Mouse (Mus musculus) embryonic facial prominence, embryonic 15.5 days (tissue): ENCODE data around the gene Naa35. TPM values are rescaled to one million over a fixed set of nuclear protein-coding genes. Genes with fewer than 3 reads are reported as not detected.

Experiments
- ATAC-seq: fragments of 200-750 bp; cut with Nextera tagmentation; 2 replicates; pipeline ENCODE4 v1.8.0; 2017; ENCODE audit warnings: low read depth, moderate TSS enrichment; ENCODE audit not compliant: insufficient number of reproducible peaks, low FRiP score, low TSS enrichment
- H3K27ac ChIP-seq: fragments of 300-500 bp; sonication (generic); replicated peaks from 2 replicates; pipeline ENCODE4 v1.5.1; 2015; ENCODE audit warnings: mild to moderate bottlenecking, inconsistent platforms
- H3K27me3 ChIP-seq: fragments of 300-500 bp; sonication (generic); 2 replicates; pipeline ENCODE4 v1.6.1; 2015; ENCODE audit warnings: inconsistent platforms
- H3K36me3 ChIP-seq: fragments of 300-500 bp; sonication (generic); 2 replicates; pipeline ENCODE4 v1.6.1; 2015; ENCODE audit warnings: mild to moderate bottlenecking, inconsistent platforms
- H3K4me1 ChIP-seq: fragments of 300-500 bp; sonication (generic); 2 replicates; pipeline ENCODE4 v1.6.1; 2015; ENCODE audit warnings: inconsistent platforms
- H3K4me2 ChIP-seq: fragments of 300-500 bp; sonication (generic); replicated peaks from 2 replicates; pipeline ENCODE4 v1.6.1; 2015; ENCODE audit warnings: mild to moderate bottlenecking, inconsistent platforms
- H3K4me3 ChIP-seq: fragments of 300-500 bp; sonication (generic); replicated peaks from 2 replicates; pipeline ENCODE4 v1.5.1; 2015; ENCODE audit warnings: mild to moderate bottlenecking, inconsistent platforms
- H3K9ac ChIP-seq: fragments of 300-500 bp; sonication (generic); 2 replicates; pipeline ENCODE4 v1.6.1; 2015; ENCODE audit warnings: inconsistent platforms
- H3K9me3 ChIP-seq: fragments of 300-500 bp; sonication (generic); replicated peaks from 2 replicates; pipeline ENCODE4 v1.6.1; 2016; ENCODE audit warnings: inconsistent platforms
- WGBS: fragments of 180-500 bp; shearing (Covaris S2); methylation state at CpG from one replicate; pipeline ENCODE4 v1.1.7; 2015; 5-methylcytosine and 5-hydroxymethylcytosine counted together
- polyA plus RNA-seq: library from polyadenylated mRNA; unstranded; fragments of >200 nt; fragmentation: Nextera tagmentation; extraction: Ambion mirVana; gene quantifications from 2 replicates; pipeline ENCODE4 v1.2.1, GENCODE M21; 2015

Gene Naa35
- polyA plus RNA-seq, 1 experiment from 2014 or later, result 92.9 TPM

GRCm38 (mm10) chr13:59639368-59640177, 54.5 kb downstream of the Naa35 start:
- Histone ChIP-seq H3K27me3 (no peaks in the 10 kb centered on the region), H3K9me3 (no peaks in the 10 kb centered on the region), H3K9ac (no peak overlapping the region), H3K4me1 (no peaks in the 10 kb centered on the region), H3K4me3 (no peak overlapping the region), H3K4me2 (no peak overlapping the region), H3K36me3 (peaks cover 45% of the 10 kb centered on the region; the same call in 1 of the 2 replicates), H3K27ac (no peak overlapping the region)
- ATAC-seq, result no peak
- WGBS, result 80% methylated on average over 16 of the region's 16 CpGs

- Histone ChIP-seq H3K27me3 (no peaks in the 10 kb centered on the region), H3K4me3 (no peak overlapping the region), H3K9ac (no peak overlapping the region), H3K36me3 (peaks cover 43% of the 10 kb centered on the region; the same call in 1 of the 2 replicates), H3K9me3 (no peaks in the 10 kb centered on the region), H3K4me2 (no peak overlapping the region), H3K4me1 (no peaks in the 10 kb centered on the region), H3K27ac (no peak overlapping the region)
- 84% methylated on average over 6 of the region's 6 CpGs for WGBS
- ATAC-seq, result no peak
Measured at GRCm38 (mm10) chr13:59640178-59640440, 55.0 kb downstream of the Naa35 start.

DNA sequence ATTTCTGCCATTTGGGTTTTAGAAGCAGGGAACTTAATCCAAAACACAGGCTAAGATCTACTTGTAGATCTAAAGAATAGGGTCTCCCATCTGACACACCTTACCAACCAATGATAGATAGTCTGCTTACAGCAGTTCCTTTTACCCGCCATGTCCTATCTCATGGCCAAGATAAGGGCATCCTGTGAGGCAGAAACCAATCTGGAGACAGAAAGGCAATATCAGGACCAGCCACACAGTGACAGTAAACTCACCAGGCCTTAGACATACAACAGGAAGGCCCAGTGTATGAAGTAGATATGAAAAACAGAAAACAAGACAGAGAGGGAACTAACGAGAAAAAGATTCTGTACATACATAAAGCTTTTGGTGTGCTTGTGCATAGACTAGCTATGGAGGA, 57.8 kb downstream of the Naa35 start:
- H3K27ac ChIP-seq, result no peak overlapping the region
- peaks cover 18% of the 10 kb centered on the region; the same call in 1 of the 2 replicates for H3K36me3 ChIP-seq
- WGBS, result 89% methylated on average over 2 of the region's 2 CpGs
- no peak overlapping the region for H3K9ac ChIP-seq
- peaks cover 12% of the 10 kb centered on the region for H3K4me1 ChIP-seq
- H3K4me3 ChIP-seq, result no peak overlapping the region
- H3K9me3 ChIP-seq, result no peaks in the 10 kb centered on the region
- H3K27me3 ChIP-seq, result no peaks in the 10 kb centered on the region
- no peak for ATAC-seq
- H3K4me2 ChIP-seq, result no peak overlapping the region

DNA sequence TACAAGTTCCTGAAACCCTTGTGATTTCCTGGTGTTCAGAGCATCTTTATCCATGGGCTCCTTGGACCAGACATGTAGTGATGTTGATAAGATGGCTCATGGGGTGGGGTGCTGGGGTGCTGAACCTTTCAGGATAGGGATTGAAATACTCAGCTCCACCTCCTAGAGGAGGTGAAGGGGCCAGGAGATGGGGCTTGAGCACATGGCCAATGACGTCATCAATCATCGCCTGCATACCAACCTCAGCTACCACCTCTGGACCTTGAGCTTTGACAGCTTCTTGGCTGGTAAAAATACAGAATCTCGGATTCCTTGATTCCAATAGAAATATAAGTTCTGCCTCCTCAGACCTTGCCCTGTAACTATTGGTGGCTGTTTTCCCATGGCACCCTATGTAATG, 60.4 kb downstream of the Naa35 start:
- H3K9me3 ChIP-seq, result no peaks in the 10 kb centered on the region
- H3K4me2 ChIP-seq, result no peak overlapping the region
- H3K27me3 ChIP-seq, result no peaks in the 10 kb centered on the region
- no peak overlapping the region for H3K4me3 ChIP-seq
- no peak for ATAC-seq
- 90% methylated on average over 3 of the region's 3 CpGs for WGBS
- H3K27ac ChIP-seq, result no peak overlapping the region
- H3K36me3 ChIP-seq, result peaks cover 18% of the 10 kb centered on the region; the same call in 1 of the 2 replicates
- peaks cover 12% of the 10 kb centered on the region for H3K4me1 ChIP-seq
- H3K9ac ChIP-seq, result no peak overlapping the region

GRCm38 (mm10) chr13:59646674-59647244, 61.7 kb downstream of the Naa35 start:
- peak; percentile 49 for ATAC-seq
- Histone ChIP-seq H3K4me2 (no peak overlapping the region), H3K27ac (no peak overlapping the region), H3K36me3 (peaks cover 9% of the 10 kb centered on the region; the same call in 1 of the 2 replicates), H3K27me3 (no peaks in the 10 kb centered on the region), H3K4me3 (no peak overlapping the region), H3K4me1 (peaks cover 18% of the 10 kb centered on the region), H3K9ac (no peak overlapping the region), H3K9me3 (no peaks in the 10 kb centered on the region)
- 54% methylated on average over 11 of the region's 11 CpGs for WGBS

DNA sequence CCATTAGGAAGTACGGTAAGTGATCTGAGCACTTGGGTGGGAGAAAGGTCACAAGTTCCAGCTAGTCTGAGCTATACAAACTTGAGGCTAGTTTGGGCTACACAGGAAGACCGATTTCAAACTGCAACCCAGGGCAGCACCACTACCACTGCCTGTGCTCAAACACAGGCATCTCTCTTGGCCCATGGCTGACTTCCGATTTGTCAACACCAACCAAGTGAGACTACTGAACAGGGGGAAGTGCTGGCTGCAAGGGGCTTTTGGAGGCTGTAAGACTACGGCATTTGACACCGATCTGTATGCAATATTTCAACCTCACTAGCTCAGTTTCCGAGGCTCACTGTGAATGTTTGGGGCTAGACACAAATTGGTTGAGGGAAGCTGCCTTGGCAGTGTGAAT, 62.4 kb downstream of the Naa35 start:
- WGBS, result 80% methylated on average over 6 of the region's 6 CpGs
- Histone ChIP-seq H3K4me2 (no peak overlapping the region), H3K36me3 (peaks cover 9% of the 10 kb centered on the region; the same call in 1 of the 2 replicates)

GRCm38 (mm10) chr13:59648598-59648997, 63.5 kb downstream of the Naa35 start:
- Histone ChIP-seq H3K4me3 (no peak overlapping the region), H3K9ac (no peak overlapping the region), H3K36me3 (peaks cover 9% of the 10 kb centered on the region; the same call in 1 of the 2 replicates), H3K4me1 (peaks cover 31% of the 10 kb centered on the region), H3K27me3 (no peaks in the 10 kb centered on the region), H3K4me2 (no peak overlapping the region), H3K9me3 (no peaks in the 10 kb centered on the region), H3K27ac (no peak overlapping the region)
- 82% methylated on average over 6 of the region's 6 CpGs for WGBS
- no peak for ATAC-seq

More for the DNA sequence above, 62.4 kb downstream of the Naa35 start:
- Histone ChIP-seq H3K9me3 (no peaks in the 10 kb centered on the region), H3K4me1 (peaks cover 21% of the 10 kb centered on the region), H3K27me3 (no peaks in the 10 kb centered on the region), H3K4me3 (no peak overlapping the region), H3K9ac (no peak overlapping the region), H3K27ac (no peak overlapping the region)
- ATAC-seq, result no peak

GRCm38 (mm10) chr13:59649781-59650180, 64.7 kb downstream of the Naa35 start:
- Histone ChIP-seq H3K27me3 (no peaks in the 10 kb centered on the region), H3K9ac (no peak overlapping the region), H3K4me2 (no peak overlapping the region), H3K4me3 (no peak overlapping the region), H3K27ac (no peak overlapping the region), H3K36me3 (peaks cover 8% of the 10 kb centered on the region; the same call in 1 of the 2 replicates), H3K9me3 (no peaks in the 10 kb centered on the region), H3K4me1 (peaks cover 31% of the 10 kb centered on the region)
- ATAC-seq, result no peak
- 69% methylated on average over 5 of the region's 5 CpGs for WGBS

DNA sequence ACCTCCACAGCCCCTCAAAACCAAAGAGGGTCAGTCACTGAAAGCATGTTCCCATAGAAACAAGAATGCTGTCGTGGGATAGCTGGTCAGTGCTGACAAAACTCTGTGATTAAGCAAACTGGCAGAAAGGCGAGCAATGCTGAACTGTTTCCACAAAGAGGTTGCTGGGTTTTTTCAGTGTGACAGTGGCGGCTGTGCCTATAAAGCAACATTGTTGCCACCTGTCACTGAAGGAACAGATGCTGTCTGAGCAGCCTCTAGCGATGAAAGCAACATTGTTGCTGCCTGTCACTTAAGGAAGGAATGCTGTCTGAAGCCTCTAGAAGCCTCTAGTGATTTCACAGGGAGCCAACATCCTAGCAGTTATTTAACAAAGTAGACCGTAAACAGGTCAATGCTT, 67.6 kb downstream of the Naa35 start:
- H3K27ac ChIP-seq, result 0 out of 2 replicates have a peak overlapping the region, but pooled peaks have one; percentile 39
- H3K4me1 ChIP-seq, result peaks cover 24% of the 10 kb centered on the region
- ATAC-seq, result no peak
- H3K9me3 ChIP-seq, result no peaks in the 10 kb centered on the region
- no peaks in the 10 kb centered on the region for H3K27me3 ChIP-seq
- no peak overlapping the region for H3K4me2 ChIP-seq
- WGBS, result 58% methylated on average over 5 of the region's 5 CpGs
- no peak overlapping the region for H3K9ac ChIP-seq
- H3K36me3 ChIP-seq, result peaks cover 6% of the 10 kb centered on the region; the same call in 1 of the 2 replicates
- no peak overlapping the region for H3K4me3 ChIP-seq

GRCm38 (mm10) chr13:59653136-59653535, 68.1 kb downstream of the Naa35 start:
- Histone ChIP-seq H3K4me2 (no peak overlapping the region), H3K4me1 (peaks cover 24% of the 10 kb centered on the region), H3K27ac (0 out of 2 replicates have a peak overlapping the region, but pooled peaks have one; percentile 39), H3K27me3 (no peaks in the 10 kb centered on the region), H3K4me3 (no peak overlapping the region), H3K36me3 (peaks cover 6% of the 10 kb centered on the region; the same call in 1 of the 2 replicates), H3K9ac (no peak overlapping the region), H3K9me3 (no peaks in the 10 kb centered on the region)
- WGBS, result 65% methylated on average over 3 of the region's 3 CpGs
- no peak; the same call in 1 of the 2 replicates for ATAC-seq

DNA sequence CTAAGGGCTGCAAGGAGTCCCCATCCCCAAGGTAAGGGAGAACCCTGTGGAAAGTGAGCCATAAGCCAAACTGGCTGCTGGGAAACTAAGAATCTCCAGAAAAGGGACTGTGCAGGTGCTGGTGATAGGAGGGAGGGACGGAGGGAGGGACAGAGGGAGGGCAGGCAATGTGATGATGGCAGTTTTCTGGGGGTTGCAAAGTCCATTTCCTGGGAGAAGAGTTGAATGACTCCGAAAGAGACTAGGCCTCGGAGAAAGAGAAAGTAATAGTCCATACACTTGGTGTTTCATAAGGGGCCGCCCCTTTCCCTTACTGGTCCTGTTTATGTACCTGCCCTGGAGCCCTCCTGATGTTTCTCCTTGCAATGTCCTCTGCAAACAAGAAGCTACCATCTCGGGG, 69.4 kb downstream of the Naa35 start:
- no peak overlapping the region for H3K9ac ChIP-seq
- WGBS, result 88% methylated on average over 5 of the region's 5 CpGs
- ATAC-seq, result no peak

More for the DNA sequence above, 69.4 kb downstream of the Naa35 start:
- no peak overlapping the region for H3K4me3 ChIP-seq
- H3K4me2 ChIP-seq, result no peak overlapping the region
- H3K4me1 ChIP-seq, result peaks cover 24% of the 10 kb centered on the region
- no peaks in the 10 kb centered on the region; the same call in 1 of the 2 replicates for H3K36me3 ChIP-seq
- no peak overlapping the region for H3K27ac ChIP-seq
- H3K27me3 ChIP-seq, result no peaks in the 10 kb centered on the region
- no peaks in the 10 kb centered on the region for H3K9me3 ChIP-seq
